Mouse (Mus musculus) lung, postnatal 4 days (tissue): ENCODE measurements around the gene Abcg3.
A peak's percentile ranks its signal among the peaks of the same experiment; 100 is the strongest.
"Not testable (repeated sequence)": the region's sequence is repeated elsewhere in the genome, so short reads cannot be mapped to it uniquely, and the experiment has no call there.

Experiments
- DNase-seq, 2 experiments: peaks; one replicate each; pipeline ENCODE4 v3.0.0; 2021

The Abcg3 gene

GRCm38 (mm10) chr5:104982535-104982934 lies at the start of gene Abcg3:
Abcg3 (minus strand) TSS chr5:104982718.
- peak; percentile 35 to 37 for DNase-seq

GRCm38 (mm10) chr5:105012551-105012950 lies 30.0 kb upstream of the Abcg3 start:
- no peak for DNase-seq

- no peak for DNase-seq
Observed at GRCm38 (mm10) chr5:105011570-105011969, 29.1 kb upstream of the Abcg3 start.

- no peak for DNase-seq
Observed at GRCm38 (mm10) chr5:105010376-105010775, 27.9 kb upstream of the Abcg3 start.

- DNase-seq: no peak
Observed at GRCm38 (mm10) chr5:104989411-104989810, 6.9 kb upstream of the Abcg3 start.

GRCm38 (mm10) chr5:104988000-104988399 lies 5.5 kb upstream of the Abcg3 start:
- DNase-seq: peak; percentile 24 to 38

- DNase-seq: peak in 1 of 2 experiments; percentile 50
Observed at GRCm38 (mm10) chr5:104986706-104987105, 4.2 kb upstream of the Abcg3 start.

GRCm38 (mm10) chr5:104979040-104979513 lies 3.4 kb downstream of the Abcg3 start:
- no peak for DNase-seq

GRCm38 (mm10) chr5:104958141-104958793 lies 24.3 kb downstream of the Abcg3 start:
- peak in 1 of 2 experiments; percentile 13 for DNase-seq

- no peak for DNase-seq
Observed at GRCm38 (mm10) chr5:104955208-104955607, 27.3 kb downstream of the Abcg3 start.

- DNase-seq: no peak
Observed at GRCm38 (mm10) chr5:104946951-104947350, 35.6 kb downstream of the Abcg3 start.

- DNase-seq: no peak
Observed at GRCm38 (mm10) chr5:104934148-104934547, 48.4 kb downstream of the Abcg3 start.

GRCm38 (mm10) chr5:104906556-104906955 lies 76.0 kb downstream of the Abcg3 start:
- DNase-seq: not testable (repeated sequence)
